Mouse (Mus musculus) effector memory CD4-positive, alpha-beta T cell, adult 5 months (primary cell): Measurements from ENCODE around the gene Fam151b. TPM values are rescaled to one million over a fixed set of nuclear protein-coding genes. Genes with fewer than 3 reads are reported as not detected.

Experiments used
- polyA plus RNA-seq: library from polyadenylated mRNA; unstranded; fragments of 100-300 nt; shearing (Covaris generic); gene quantifications from one replicate; pipeline ENCODE4 v1.2.1, GENCODE M21; 2017

Fam151b gene
- polyA plus RNA-seq: 5.5 TPM

DNA sequence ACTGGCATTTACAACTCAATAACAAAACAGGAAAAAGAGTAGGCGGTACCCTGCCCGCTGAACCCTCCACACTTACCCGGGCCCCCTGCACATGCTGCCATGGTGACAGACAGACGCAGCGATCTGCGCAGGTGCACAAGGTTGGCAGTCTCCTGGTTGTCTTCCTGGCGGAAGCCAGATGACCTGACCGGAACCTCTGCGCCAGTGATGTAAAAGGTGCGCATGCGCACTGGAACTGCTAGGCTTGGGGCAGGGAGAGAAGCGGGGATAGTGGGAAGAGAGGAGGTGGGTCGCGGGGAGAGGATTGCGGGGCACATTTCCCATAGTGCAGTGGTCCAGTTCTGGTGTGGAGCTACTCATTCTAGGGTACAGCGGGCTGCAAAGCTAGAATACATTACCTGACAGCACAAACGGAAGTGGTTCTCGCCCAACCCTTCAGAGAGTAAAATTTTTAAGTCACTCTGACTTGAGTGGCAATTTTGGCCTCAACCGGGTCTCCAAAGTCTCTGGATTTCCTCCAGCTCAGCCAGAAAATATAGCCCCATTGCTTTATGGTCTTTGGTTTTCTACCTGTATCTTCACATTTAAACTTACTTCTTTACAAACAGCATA lies at the start of gene Fam151b:
TSS of gene Fam151b (minus strand) at position 164 of the 612 bp plus-strand sequence.

DNA sequence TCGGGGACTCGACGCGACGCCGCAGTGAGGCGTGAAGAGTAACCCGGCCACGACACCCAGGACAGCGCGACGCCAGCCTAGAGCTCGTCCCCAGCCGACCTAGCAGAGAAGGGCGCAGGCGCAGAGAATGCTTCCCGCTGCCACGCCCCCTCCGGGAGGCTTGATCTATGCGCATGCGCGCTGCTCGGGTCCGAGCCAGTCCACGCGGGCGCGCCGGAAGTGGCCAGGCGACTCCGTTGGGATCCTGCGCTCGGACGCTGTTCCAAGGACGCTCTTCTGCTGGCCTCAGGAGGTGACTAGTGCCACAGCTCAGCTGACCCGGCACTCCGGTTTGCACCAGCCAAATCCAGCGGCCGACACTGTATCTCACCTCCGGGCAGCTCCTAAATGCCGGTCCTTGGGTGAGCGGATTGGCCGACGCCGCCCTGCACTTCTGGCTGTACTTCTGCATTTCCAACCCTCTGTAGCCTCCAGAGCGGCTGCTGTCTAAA lies 47.0 kb upstream of the Fam151b start, which contains the start of gene Zfyve16:
TSS of gene Zfyve16 (minus strand) at position 148 of the 491 bp plus-strand sequence.

DNA sequence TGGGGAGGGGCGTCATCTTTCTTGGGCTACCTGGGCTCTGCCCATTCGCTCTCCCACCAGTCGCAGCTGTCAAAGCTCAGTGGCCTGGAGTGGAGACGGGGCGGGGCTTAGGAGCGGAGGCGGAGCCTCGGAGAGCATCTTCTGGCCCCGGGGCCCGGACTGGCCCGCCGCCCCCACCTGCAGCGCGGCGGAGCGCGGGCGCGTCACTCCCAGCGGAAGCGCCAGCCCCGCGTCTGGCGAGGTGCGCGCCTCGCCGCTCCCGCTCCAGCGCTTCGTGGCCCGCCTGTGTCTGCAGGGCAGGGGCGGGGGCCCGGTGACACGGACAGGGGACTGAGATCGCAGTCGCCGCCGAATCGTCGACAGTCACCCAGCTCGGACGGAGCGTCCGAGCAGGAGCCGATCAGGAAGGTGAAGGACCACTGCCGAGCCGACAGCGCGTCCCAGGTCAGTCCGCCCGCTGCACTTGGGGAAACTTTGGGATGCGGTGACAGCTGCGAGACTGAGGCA lies 58.0 kb downstream of the Fam151b start, which contains the start of gene Ankrd34b:
TSS of gene Ankrd34b (plus strand) at position 139 of the 507 bp plus-strand sequence.

Other genes with a start within 250 kb of the Fam151b start
- 0.40 TPM for gene Gm20379, start 178.0 kb downstream of the Fam151b start, polyA plus RNA-seq
- 1.3 TPM for gene Dhfr, start 129.3 kb downstream of the Fam151b start, polyA plus RNA-seq
- gene Msh3, start 129.0 kb downstream of the Fam151b start, polyA plus RNA-seq: 30.8 TPM
- gene Ankrd34b, start 58.1 kb downstream of the Fam151b start, polyA plus RNA-seq: not detected
- gene Zfyve16, start 46.9 kb upstream of the Fam151b start, polyA plus RNA-seq: 13.3 TPM
- not detected for gene Spz1, start 92.2 kb upstream of the Fam151b start, polyA plus RNA-seq
- 14.5 TPM for gene Serinc5, start 127.1 kb upstream of the Fam151b start, polyA plus RNA-seq